Mouse (Mus musculus) kidney, postnatal 14 days (tissue): ENCODE results near the gene Gm20388.
"Not testable (repeated sequence)": the region's sequence is repeated elsewhere in the genome, so short reads cannot be mapped to it uniquely, and the experiment has no call there.

ENCODE experiments used
- DNase-seq: peaks from one replicate; pipeline ENCODE4 v3.0.0; 2022; ENCODE audit warnings: mixed read lengths

Gene Gm20388

DNA sequence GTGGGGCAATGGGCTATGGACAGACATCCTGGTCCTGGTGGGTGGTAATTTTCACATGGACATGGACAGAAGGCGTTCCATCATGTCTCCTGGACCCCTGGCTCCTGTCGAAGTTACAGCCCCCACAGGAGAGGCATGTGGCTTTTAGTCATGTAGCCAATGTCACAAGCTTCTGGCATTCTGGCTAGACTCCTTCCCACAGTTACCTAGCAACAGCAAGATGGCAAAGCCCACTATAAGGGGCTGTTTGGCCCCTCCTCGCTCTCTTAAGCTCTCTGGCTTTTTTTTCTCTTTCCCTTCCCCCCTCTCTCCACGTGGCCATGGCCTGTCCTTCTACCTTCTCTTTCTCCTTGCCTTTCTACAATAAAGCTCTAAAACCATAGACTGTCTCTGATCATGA, 2662.5 kb downstream of the Gm20388 start:
- DNase-seq, result not testable (repeated sequence)

DNA sequence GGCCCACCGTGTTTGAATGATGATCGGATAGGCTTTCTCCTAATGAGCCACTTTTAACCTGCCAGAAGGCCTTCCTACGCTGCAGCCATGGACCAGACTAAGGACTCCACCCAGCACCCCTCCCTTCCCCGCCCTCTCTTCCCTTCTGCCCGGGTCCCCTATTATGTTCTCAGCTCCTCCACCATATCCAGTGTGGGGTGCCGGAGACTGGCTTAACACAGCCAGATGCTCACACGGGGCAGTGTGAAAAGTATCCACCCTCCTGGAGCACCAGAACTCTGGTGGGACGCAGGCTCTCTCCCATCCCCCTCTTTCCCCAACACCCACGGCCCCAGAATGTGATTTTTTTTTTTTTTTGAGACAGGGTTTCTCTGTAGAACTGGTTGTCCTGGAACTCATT, 2662.9 kb downstream of the Gm20388 start:
- no peak for DNase-seq

DNA sequence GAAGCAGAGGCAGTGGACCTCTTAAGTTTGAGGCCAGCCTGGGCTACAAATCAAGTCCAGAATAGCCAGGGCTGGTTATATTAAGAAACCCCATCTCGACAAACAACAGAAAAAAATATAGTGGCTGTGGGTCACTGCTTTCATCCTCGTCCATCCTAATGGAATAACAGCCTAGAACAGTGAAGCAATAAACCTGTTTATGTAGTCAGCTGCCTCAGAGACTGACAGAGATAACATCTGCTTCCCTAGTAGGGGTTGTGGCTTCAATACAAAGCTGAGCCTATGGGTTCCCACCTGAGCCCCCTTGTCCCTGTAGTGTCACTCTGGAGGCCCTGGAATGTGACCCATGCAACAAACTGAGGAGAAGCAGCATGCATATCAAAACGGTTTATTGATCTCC, 2663.6 kb downstream of the Gm20388 start:
- DNase-seq, result no peak

DNA sequence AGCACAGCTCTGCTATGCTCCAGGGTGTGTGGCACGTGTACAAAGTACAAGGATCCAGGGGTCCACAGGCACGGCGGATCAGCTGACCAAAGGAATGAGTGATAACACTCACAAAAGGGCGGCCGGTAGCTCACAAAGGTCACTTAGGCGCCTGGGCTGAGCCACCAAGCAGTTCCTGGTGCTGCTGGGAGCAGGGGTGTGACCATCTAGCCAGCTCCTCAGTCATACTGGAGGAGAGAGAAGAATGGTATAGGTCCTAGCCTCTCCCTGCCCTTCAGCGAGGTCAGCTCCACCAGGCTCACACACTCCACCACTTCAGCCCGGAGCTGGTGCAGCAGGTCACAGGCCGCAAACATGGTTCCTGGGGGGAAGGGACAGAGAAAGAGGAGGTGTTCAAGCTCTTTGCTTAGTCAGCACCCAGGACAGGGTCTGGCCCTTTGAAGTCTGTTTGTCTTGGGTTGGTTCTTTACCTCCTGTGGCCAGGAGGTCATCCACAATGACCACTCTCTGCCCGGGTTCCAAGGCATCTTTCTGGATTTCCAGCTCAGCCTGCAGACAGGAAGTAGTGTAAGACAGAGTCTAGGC, 2664.1 kb downstream of the Gm20388 start:
- no peak for DNase-seq

DNA sequence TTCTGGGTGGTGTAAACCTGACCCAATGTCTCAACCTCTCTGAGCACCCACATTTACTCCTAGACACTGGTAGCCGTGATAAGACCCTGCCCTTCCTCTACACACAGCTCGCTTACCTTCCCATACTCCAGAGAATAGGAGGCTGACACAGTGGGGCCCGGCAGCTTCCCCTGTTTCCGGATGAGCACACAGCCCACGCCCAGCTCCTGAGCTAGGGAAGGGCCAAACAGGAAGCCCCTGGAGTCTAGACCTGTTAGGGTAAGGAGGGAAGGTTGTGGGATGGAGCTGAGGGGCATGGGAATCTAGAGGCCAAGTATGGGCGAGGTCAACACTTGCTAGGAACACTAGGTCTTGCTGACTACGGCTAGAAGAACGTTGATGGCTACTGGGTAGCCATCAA, 2664.6 kb downstream of the Gm20388 start:
- DNase-seq, result no peak

GRCm38 (mm10) chr8:122575735-122576647, 2665.3 kb downstream of the Gm20388 start:
- no peak for DNase-seq

DNA sequence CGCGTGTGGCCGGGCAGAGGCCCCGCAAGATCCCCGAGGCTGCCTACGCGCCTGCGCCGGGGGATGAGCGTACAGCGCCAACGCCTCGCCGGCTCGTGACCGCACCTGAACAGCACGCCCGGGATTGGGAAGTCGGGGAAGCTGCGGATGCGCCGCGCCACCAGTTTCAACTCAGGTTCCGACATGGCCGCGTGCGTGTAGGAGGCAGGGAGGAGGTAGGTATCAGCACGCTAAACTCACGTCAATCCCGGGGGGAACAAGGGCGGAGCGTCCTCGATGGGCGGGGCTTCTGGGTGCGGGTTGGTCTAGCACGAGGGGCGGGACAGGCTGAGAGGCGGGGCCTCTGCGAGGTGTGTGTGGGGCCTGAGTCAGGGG, 2666.0 kb downstream of the Gm20388 start, which contains the start of gene Aprt:
Gene Aprt, minus strand, starts transcription at position 262 of the 375 bp plus-strand sequence.
- peak; percentile 96 for DNase-seq

- DNase-seq, result no peak
Observed at GRCm38 (mm10) chr8:122577116-122577515, 2666.5 kb downstream of the Gm20388 start.

DNA sequence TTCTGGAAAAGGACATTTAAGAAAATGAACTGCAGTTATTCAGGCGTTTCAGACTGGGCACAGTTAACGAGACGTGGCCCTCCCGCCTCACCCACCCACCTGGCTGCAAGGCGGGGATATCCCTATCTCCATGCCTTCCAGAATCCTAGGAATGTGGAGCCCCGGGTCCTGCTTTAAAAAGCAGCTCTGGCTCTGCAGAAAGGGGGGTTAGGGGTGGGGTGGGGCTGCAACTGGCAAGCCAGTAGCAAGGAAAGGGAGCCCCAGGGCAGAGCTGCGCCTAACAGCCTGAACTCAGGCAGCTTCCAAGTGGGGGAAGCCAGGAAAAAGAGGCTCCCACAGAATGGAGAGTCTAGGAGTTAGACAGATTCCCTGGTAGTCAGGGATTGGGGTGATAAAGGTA, 2668.6 kb downstream of the Gm20388 start:
- no peak for DNase-seq

- DNase-seq, result no peak
Observed at GRCm38 (mm10) chr8:122580926-122581325, 2670.3 kb downstream of the Gm20388 start.

DNA sequence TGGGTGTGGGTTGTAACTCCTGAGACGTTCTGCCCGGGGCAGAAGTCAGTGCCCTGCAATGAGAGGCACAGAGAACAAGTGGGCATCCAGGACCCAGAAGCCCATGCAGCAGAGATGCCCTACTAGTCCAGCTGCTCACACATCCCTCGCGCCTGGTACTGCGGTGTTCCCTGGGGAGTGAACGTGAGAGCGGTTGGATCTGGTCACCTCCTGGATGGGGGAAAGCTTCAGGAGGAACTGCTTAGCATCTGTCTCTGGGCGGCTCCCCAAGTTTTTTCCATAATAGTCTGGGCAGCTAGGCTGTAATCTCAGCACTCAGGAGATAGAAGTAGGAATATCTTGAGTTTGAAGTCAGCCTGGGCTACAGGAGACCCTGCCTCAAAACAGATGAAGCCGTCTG, 2674.3 kb downstream of the Gm20388 start:
- no peak for DNase-seq

- DNase-seq, result no peak
Observed at GRCm38 (mm10) chr8:122585411-122585891, 2674.8 kb downstream of the Gm20388 start.

GRCm38 (mm10) chr8:122586171-122586570, 2675.5 kb downstream of the Gm20388 start:
- peak; percentile 44 for DNase-seq

- no peak for DNase-seq
Observed at GRCm38 (mm10) chr8:122586749-122587148, 2676.1 kb downstream of the Gm20388 start.

GRCm38 (mm10) chr8:122593240-122593639, 2682.6 kb downstream of the Gm20388 start:
- DNase-seq, result no peak

DNA sequence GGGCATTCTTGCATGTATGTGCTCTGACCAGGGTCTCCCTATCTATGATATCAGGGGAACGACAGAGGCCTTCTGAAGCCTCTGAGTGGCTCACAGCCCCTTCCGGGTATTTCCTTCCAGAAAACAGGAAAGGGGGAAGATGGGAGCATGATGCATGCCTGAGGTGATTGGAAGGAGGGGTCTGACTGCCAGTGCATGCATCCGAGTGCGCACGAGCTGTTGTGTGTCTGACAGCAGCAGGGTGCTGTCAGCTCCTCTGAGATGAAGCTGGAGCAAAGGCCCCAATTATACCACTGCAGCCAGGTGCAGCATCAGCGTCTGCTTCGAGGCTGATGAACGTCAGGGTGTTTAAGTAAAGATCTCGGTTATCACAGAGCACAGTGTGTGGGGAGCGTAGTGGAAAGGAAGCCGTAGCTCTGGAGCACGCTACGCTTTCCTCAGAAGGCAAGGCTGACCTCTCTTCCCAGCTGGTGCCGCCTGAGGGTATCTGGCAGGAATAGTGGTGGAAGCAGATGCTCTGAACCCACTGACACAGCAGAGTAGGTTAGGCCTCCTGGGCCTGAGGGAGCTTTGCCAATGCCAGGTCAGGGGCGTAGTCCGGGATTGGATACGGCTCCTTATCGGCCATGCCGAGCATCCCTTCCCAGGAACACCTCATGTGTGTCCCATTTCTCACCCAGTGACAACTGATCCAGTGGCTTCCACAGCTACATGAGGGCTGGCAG, 2683.3 kb downstream of the Gm20388 start:
- DNase-seq, result no peak

DNA sequence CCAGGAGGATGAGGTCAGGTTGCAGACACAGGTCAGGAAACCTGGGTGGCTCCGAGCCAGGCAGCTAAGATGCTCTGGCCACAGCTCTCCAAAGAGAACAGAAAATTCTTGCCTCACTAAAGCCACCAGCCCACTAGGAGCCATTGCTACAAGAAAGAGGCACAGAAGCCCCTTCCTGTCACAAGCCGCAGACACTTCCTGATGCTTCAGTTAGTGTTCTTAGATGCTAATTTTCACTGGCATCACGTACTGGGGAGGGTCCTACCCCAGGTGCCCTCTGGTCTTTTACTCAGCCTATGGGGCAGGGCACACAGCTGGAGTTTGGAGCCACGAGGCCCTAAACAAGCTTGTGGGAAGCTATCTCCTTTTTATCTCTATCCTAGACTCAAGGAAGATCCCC, 2685.4 kb downstream of the Gm20388 start:
- no peak for DNase-seq

DNA sequence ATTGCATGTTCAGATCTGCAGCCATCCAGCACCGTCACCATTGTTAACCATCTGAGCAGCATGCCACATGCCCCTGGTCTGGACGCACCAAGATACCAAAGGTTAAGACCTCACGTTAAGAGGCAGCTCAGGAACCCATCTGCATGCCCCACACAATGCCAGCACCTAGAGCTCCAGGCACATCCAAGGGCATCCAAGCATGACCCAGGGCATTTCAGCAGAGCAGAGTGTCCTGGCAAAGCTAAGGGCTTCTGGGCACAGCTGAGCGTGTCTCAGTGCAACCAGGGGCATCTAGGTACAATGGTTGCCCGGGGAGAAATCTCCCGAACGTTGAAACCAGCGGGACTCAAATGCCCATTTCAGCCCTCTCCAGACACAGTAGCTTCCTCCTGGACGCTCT, 2690.0 kb downstream of the Gm20388 start:
- peak; percentile 64 for DNase-seq

DNA sequence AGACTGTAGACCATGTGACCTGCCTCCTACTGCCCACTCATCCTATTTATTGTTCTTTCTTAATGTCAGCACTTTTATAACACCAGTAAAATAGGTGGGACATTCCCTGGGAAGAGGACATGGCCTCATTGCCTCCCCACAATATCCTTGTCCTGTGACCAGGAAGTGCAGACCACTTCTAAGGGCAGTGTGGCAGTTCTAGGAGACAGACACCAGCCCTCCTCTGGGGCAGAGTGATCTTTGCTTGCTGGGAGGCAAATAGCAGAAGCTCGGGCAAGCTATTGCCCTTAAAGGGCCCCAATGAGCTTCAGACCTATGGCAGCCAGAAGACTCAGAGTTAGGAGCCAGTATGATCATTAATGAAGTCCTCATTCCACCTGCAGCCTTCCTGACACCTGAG, 2694.0 kb downstream of the Gm20388 start:
- no peak for DNase-seq

DNA sequence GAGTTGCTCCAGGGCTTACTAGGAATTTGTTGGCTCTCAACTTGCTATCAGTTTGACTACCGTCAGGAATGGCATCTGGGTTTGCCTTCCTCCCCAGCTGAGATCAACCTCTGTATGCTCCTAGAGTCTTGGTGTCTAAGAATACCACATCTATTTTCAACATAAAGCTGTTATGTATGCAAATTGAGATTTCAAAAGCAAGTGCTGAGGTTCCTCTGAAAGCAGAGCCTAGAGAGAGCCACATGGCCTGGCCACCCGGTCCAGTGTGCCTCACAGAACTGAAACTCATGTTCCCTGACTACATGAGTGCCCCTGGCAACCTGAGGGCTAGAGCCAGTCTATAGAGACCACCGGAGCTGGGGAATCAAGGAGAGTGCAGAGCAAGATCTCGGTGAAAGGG, 2694.7 kb downstream of the Gm20388 start:
- no peak for DNase-seq

DNA sequence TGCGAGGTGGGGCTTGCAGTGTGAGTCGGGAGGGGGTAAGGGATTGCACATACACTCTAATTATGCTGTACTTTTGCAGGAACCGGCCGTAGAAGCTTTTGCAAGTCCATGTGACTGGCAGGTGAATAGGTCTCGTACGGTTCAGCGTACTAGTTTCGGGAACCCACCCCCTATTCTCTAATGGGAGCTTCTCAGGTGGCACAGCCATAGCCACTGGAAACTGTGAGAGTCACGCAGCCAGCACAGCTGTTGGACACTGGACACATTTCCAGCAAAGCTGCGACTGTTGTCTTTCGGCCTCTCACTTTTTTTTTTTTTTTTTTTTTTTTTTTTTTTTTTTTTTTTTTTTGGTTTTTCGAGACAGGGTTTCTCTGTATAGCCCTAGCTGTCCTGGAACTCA, 2696.2 kb downstream of the Gm20388 start:
- DNase-seq, result no peak

GRCm38 (mm10) chr8:122610209-122610608, 2699.6 kb downstream of the Gm20388 start:
- DNase-seq, result no peak

GRCm38 (mm10) chr8:122610612-122611277, 2700.1 kb downstream of the Gm20388 start:
- DNase-seq, result peak; percentile 35
